Mouse (Mus musculus) hindbrain, embryonic 14.5 days (tissue): ENCODE measurements around the gene Zfyve26. TPM values are rescaled to one million over a fixed set of nuclear protein-coding genes. Genes with fewer than 3 reads are reported as not detected.

Experiments used
- ATAC-seq: fragments of 200-750 bp; cut with Nextera tagmentation; 2 replicates; pipeline ENCODE4 v1.8.0; 2017; ENCODE audit warnings: moderate number of reproducible peaks, mild to moderate bottlenecking, moderate TSS enrichment, moderate library complexity; ENCODE audit not compliant: low FRiP score
- DNase-seq: peaks from one replicate; pipeline ENCODE4 v3.0.0-alpha.2; 2015; ENCODE audit warnings: low spot score
- H3K27ac ChIP-seq: fragments of 300-500 bp; sonication (generic); 2 replicates; pipeline ENCODE4 v1.5.1; 2014; ENCODE audit warnings: mild to moderate bottlenecking, moderate library complexity
- H3K27me3 ChIP-seq: fragments of 300-500 bp; sonication (generic); 2 replicates; pipeline ENCODE4 v1.6.1; 2014; ENCODE audit warnings: mild to moderate bottlenecking, low read length, mixed read lengths; ENCODE audit not compliant: control insufficient read depth, insufficient read depth
- H3K36me3 ChIP-seq: fragments of 300-500 bp; sonication (generic); replicated peaks from 2 replicates; pipeline ENCODE4 v1.6.1; 2014; ENCODE audit not compliant: control insufficient read depth, insufficient read depth
- H3K4me1 ChIP-seq: fragments of 300-500 bp; sonication (generic); replicated peaks from 2 replicates; pipeline ENCODE4 v1.6.1; 2014; ENCODE audit warnings: antibody characterized with exemption, low read length, mixed read lengths; ENCODE audit not compliant: control insufficient read depth, insufficient read depth
- H3K4me2 ChIP-seq: fragments of 300-500 bp; sonication (generic); replicated peaks from 2 replicates; pipeline ENCODE4 v1.6.1; 2014; ENCODE audit warnings: mild to moderate bottlenecking, moderate library complexity
- H3K4me3 ChIP-seq: fragments of 300-500 bp; sonication (generic); replicated peaks from 2 replicates; pipeline ENCODE4 v1.5.1; 2014; ENCODE audit warnings: mild to moderate bottlenecking, low read length
- H3K9ac ChIP-seq: fragments of 300-500 bp; sonication (generic); 2 replicates; pipeline ENCODE4 v1.6.1; 2014
- H3K9me3 ChIP-seq: fragments of 300-500 bp; sonication (generic); 2 replicates; pipeline ENCODE4 v1.6.1; 2016; ENCODE audit warnings: low read length; ENCODE audit not compliant: control insufficient read depth
- WGBS: fragments of 180-500 bp; shearing (Covaris S2); extraction: QIAGEN DNeasy Blood & Tissue Kit; methylation state at CpG from one replicate; pipeline ENCODE4 v1.1.7; 2014; 5-methylcytosine and 5-hydroxymethylcytosine counted together
- polyA plus RNA-seq: library from polyadenylated mRNA; unstranded; fragments of >200 nt; fragmentation: Nextera tagmentation; extraction: Ambion mirVana; gene quantifications from 2 replicates; pipeline ENCODE4 v1.2.1, GENCODE M21; 2014

The Zfyve26 gene
- polyA plus RNA-seq = 9.7 and 11.7 TPM in 2 replicates

- Histone ChIP-seq H3K4me2 (peak within 1 kb of the TSS; percentile 88), H3K36me3 (peaks cover 5% of the 10 kb centered on the region; the same call in 1 of the 2 replicates), H3K9me3 (no peaks in the 10 kb centered on the region), H3K4me3 (peak within 1 kb of the TSS; percentile 56), H3K27me3 (no peaks in the 10 kb centered on the region), H3K9ac (peak within 1 kb of the TSS; percentile 68), H3K4me1 (peaks cover 13% of the 10 kb centered on the region), H3K27ac (peak within 1 kb of the TSS; percentile 69)
- peak; percentile 93 for DNase-seq
- WGBS = under 1% methylated on average over 29 of the region's 29 CpGs
- peak; percentile 98 for ATAC-seq
Measured at GRCm38 (mm10) chr12:79296126-79296816, at the start of gene Zfyve26. Zfyve26 (minus strand) TSS chr12:79296304.

- Histone ChIP-seq H3K4me2 (no peak overlapping the region), H3K27me3 (no peaks in the 10 kb centered on the region), H3K4me1 (no peaks in the 10 kb centered on the region), H3K9ac (no peak overlapping the region), H3K36me3 (no peaks in the 10 kb centered on the region), H3K27ac (no peak overlapping the region), H3K9me3 (no peaks in the 10 kb centered on the region), H3K4me3 (no peak overlapping the region)
- no peak for ATAC-seq
- no peak for DNase-seq
- 61% methylated on average over 6 of the region's 6 CpGs for WGBS
Measured at GRCm38 (mm10) chr12:79341291-79341845, 45.3 kb upstream of the Zfyve26 start.

- Histone ChIP-seq H3K27me3 (no peaks in the 10 kb centered on the region), H3K4me1 (no peaks in the 10 kb centered on the region), H3K9ac (no peak overlapping the region), H3K9me3 (no peaks in the 10 kb centered on the region), H3K36me3 (no peaks in the 10 kb centered on the region), H3K4me2 (no peak overlapping the region), H3K27ac (no peak overlapping the region), H3K4me3 (no peak overlapping the region)
- no peak for DNase-seq
- ATAC-seq = no peak
- 84% methylated on average over 6 of the region's 6 CpGs for WGBS
Measured at GRCm38 (mm10) chr12:79340513-79340912, 44.4 kb upstream of the Zfyve26 start.

GRCm38 (mm10) chr12:79338791-79339190 lies 42.7 kb upstream of the Zfyve26 start:
- no peak overlapping the region for H3K4me3 ChIP-seq
- peaks cover 6% of the 10 kb centered on the region; the same call in 1 of the 2 replicates for H3K9me3 ChIP-seq
- no peaks in the 10 kb centered on the region for H3K27me3 ChIP-seq
- ATAC-seq = no peak
- 91% methylated on average over 8 of the region's 8 CpGs for WGBS
- H3K4me1 ChIP-seq = no peaks in the 10 kb centered on the region
- no peak for DNase-seq
- H3K36me3 ChIP-seq = no peaks in the 10 kb centered on the region
- H3K9ac ChIP-seq = no peak overlapping the region
- H3K4me2 ChIP-seq = no peak overlapping the region
- no peak overlapping the region for H3K27ac ChIP-seq

GRCm38 (mm10) chr12:79331722-79332121 lies 35.6 kb upstream of the Zfyve26 start:
- no peak for DNase-seq
- Histone ChIP-seq H3K4me2 (no peak overlapping the region), H3K27me3 (no peaks in the 10 kb centered on the region), H3K9ac (no peak overlapping the region), H3K36me3 (no peaks in the 10 kb centered on the region), H3K4me1 (no peaks in the 10 kb centered on the region), H3K9me3 (peaks cover 6% of the 10 kb centered on the region; the same call in 1 of the 2 replicates), H3K27ac (no peak overlapping the region), H3K4me3 (no peak overlapping the region)
- no peak for ATAC-seq
- 93% methylated on average over 4 of the region's 4 CpGs for WGBS

- ATAC-seq = no peak
- Histone ChIP-seq H3K27me3 (no peaks in the 10 kb centered on the region), H3K9ac (no peak overlapping the region), H3K27ac (no peak overlapping the region), H3K36me3 (no peaks in the 10 kb centered on the region), H3K9me3 (peaks cover 6% of the 10 kb centered on the region; the same call in 1 of the 2 replicates), H3K4me3 (no peak overlapping the region), H3K4me2 (no peak overlapping the region), H3K4me1 (no peaks in the 10 kb centered on the region)
- 89% methylated on average over 2 of the region's 2 CpGs for WGBS
- no peak for DNase-seq
Measured at GRCm38 (mm10) chr12:79330571-79330970, 34.5 kb upstream of the Zfyve26 start.

GRCm38 (mm10) chr12:79327868-79328267 lies 31.8 kb upstream of the Zfyve26 start:
- DNase-seq = no peak
- Histone ChIP-seq H3K27ac (no peak overlapping the region), H3K9ac (no peak overlapping the region), H3K4me2 (no peak overlapping the region), H3K4me3 (no peak overlapping the region), H3K9me3 (no peaks in the 10 kb centered on the region), H3K36me3 (no peaks in the 10 kb centered on the region), H3K4me1 (no peaks in the 10 kb centered on the region), H3K27me3 (no peaks in the 10 kb centered on the region)
- WGBS = 87% methylated on average over 2 of the region's 2 CpGs
- no peak for ATAC-seq

- Histone ChIP-seq H3K9me3 (no peaks in the 10 kb centered on the region), H3K27me3 (no peaks in the 10 kb centered on the region), H3K27ac (no peak overlapping the region), H3K4me3 (no peak overlapping the region), H3K36me3 (no peaks in the 10 kb centered on the region), H3K4me1 (no peaks in the 10 kb centered on the region), H3K4me2 (no peak overlapping the region), H3K9ac (no peak overlapping the region)
- WGBS = 82% methylated on average over 2 of the region's 2 CpGs
- no peak for ATAC-seq
- DNase-seq = no peak
Measured at GRCm38 (mm10) chr12:79326745-79327144, 30.6 kb upstream of the Zfyve26 start.

- no peak overlapping the region for H3K4me2 ChIP-seq
- no peak overlapping the region for H3K4me3 ChIP-seq
- H3K27ac ChIP-seq = no peak overlapping the region
- no peaks in the 10 kb centered on the region for H3K4me1 ChIP-seq
- ATAC-seq (no peak), DNase-seq (no peak)
- no peak overlapping the region for H3K9ac ChIP-seq
- no peaks in the 10 kb centered on the region for H3K9me3 ChIP-seq
- no peaks in the 10 kb centered on the region for H3K36me3 ChIP-seq
- WGBS = 65% methylated on average over 2 of the region's 2 CpGs
- H3K27me3 ChIP-seq = no peaks in the 10 kb centered on the region
Measured at GRCm38 (mm10) chr12:79326236-79326635, 30.1 kb upstream of the Zfyve26 start.
